Mouse (Mus musculus) adrenal gland, postnatal 10 days (tissue): ENCODE measurements around the gene Uap1l1. TPM values are rescaled to one million over a fixed set of nuclear protein-coding genes. Genes with fewer than 3 reads are reported as not detected.
"Not testable (repeated sequence)": the region's sequence is repeated elsewhere in the genome, so short reads cannot be mapped to it uniquely, and the experiment has no call there.

Source experiments
- DNase-seq: peaks from one replicate; pipeline ENCODE4 v3.0.0; 2021; ENCODE audit warnings: mixed read lengths
- long read RNA-seq, 2 experiments: library from polyadenylated mRNA; stranded (forward); transcript quantifications; one replicate each; pipeline ENCODE4 v2.0.0; 2021
- total RNA-seq, 2 experiments: library from RNA; stranded (reverse); gene quantifications; 2 replicates each; pipeline ENCODE4 v1.2.3; 2021

Uap1l1 gene
- total RNA-seq = 10 to 100 TPM; 11.2 to 11.8 TPM
- long read RNA-seq, experiment 1, transcript Uap1l1-201 (9 exons, 3,349 nt) = major isoform, 26 of 32 reads
- long read RNA-seq, experiment 1, partial matches to known transcripts = 3 of 32 reads
- long read RNA-seq, experiment 1, other reads (novel, unspliced or antisense) = 2 of 32 reads
- long read RNA-seq, experiment 2, transcript Uap1l1-201 (9 exons, 3,349 nt) = major isoform, 22 of 26 reads
- long read RNA-seq, experiment 2, partial matches to known transcripts = 2 of 26 reads
- long read RNA-seq, experiment 2, other reads (novel, unspliced or antisense) = 2 of 26 reads

DNA sequence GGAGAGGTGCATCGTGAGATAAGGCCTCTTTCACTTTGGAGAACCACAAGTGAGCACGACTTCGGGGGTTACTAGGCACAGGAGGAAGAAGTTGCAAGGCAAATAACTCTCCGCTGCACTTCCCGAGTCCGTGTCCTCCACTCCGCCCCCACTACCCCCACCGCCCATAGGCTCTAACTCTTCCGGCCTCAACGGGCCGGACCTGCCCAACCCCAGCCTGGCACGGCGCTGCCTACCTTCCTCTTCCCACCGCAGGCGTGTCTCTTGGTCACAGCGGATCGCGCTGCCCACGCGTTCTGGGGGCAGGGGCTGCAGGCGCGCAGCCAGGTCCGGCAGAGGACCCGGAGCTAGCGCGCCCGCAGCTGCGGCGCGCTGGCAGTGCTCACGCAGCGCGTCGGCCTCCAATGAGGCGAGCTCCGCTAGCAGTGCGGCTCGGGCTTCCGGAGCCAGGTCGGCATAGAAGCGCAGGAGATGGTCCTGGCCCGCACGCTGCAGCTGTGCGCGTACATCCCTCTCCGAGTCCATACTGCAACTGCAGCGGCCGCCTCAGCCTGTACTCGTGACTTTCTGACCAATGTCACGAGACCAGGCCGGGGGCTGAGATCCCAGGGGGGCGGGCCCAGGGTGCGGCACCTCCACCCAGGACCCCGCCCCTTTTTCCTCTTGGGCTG lies at the start of gene Uap1l1:
Uap1l1 (minus strand) TSS at position 592 of the 671 bp plus-strand sequence.
- DNase-seq = peak; percentile 85

- not testable (repeated sequence) for DNase-seq
Observed at GRCm38 (mm10) chr2:25413436-25413835, 48.0 kb upstream of the Uap1l1 start.

GRCm38 (mm10) chr2:25408908-25409307 lies 43.4 kb upstream of the Uap1l1 start:
- DNase-seq = no peak

- DNase-seq = no peak
Observed at GRCm38 (mm10) chr2:25403994-25404393, 38.5 kb upstream of the Uap1l1 start.

- peak; percentile 76 for DNase-seq
Observed at GRCm38 (mm10) chr2:25402972-25403601, 37.6 kb upstream of the Uap1l1 start.

GRCm38 (mm10) chr2:25402377-25402971 lies 37.0 kb upstream of the Uap1l1 start:
- peak; percentile 86 for DNase-seq

DNA sequence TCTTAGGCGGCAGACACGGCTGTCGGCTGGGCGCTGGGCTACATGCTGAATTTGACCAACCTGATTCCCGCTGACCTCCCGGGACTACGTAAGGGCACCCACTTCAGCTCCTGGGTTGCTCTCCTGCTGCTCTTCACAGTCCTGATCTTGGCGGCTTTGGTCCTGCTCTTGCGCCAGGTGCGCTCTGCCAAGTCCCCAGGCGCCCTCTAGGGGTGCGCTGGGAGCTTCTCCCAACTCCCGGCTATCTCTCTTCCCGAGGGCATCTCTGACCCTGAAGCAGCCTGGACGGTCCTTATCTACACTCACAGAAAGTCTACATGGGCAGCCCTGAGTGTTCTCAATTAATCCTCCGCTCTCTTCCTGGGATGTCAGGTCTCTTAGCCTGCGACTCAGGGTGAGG lies 35.3 kb upstream of the Uap1l1 start:
- peak; percentile 80 for DNase-seq

DNA sequence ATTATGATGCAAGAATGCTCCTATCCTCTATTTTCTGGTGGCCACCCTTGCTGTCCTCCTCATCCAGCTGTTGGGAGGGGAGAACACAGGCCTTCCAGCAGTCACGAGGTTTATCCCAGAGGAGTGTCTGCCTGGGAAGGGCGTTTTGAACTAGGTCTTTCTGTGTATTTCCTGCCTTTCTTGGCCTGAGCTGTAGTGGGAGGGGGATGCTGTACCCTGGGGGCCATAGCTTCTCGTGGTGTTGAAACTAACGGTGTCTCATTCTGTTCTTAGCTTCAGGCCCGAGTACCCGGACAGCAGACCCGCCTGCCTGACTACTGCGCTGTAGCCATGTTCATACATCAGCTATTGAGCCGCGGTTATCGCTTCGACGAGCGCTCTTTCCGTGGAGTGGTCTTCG lies 34.8 kb upstream of the Uap1l1 start:
- no peak for DNase-seq

GRCm38 (mm10) chr2:25399051-25399450 lies 33.6 kb upstream of the Uap1l1 start, which contains the start of gene Npdc1:
Gene Npdc1 (plus strand): TSS chr2:25399351.
- DNase-seq = no peak

DNA sequence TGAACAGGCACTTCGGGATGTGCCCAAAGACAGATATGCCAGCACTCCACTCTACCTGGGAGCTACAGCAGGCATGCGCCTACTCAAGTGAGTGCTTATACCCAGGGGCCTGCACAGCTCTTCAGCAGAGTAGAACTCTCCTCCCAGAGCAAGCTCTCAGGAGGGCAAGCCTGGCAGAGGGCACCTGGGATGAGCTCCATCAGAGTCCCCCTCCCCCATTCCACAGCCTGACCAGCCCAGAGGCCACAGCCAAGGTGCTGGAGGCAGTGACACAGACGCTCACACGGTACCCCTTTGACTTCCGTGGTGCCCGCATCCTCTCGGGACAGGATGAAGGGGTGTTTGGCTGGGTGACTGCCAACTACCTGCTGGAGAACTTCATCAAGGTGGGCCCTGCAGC lies 32.6 kb upstream of the Uap1l1 start:
- DNase-seq = no peak

DNA sequence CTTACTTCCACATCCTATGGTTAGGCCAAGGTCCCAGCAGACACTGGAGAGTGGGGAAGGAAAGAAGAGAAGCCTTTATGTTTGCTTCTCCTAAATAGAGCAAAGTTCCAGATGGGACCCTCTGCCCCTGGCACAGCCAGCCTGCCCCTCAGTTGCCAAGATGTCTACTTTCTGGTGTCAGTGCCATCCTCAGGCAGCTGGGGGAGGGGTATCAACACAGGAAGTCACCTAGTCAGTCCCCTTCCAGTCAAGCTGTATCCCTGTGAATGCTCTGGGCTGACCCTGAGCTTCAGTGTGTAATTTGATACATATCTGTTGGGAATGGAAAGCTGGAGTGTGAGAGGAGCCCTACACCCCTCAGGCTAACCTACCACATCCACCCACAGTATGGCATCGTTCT lies 31.5 kb upstream of the Uap1l1 start:
- no peak for DNase-seq

GRCm38 (mm10) chr2:25396597-25396983 lies 31.1 kb upstream of the Uap1l1 start:
- DNase-seq = peak; percentile 49

DNA sequence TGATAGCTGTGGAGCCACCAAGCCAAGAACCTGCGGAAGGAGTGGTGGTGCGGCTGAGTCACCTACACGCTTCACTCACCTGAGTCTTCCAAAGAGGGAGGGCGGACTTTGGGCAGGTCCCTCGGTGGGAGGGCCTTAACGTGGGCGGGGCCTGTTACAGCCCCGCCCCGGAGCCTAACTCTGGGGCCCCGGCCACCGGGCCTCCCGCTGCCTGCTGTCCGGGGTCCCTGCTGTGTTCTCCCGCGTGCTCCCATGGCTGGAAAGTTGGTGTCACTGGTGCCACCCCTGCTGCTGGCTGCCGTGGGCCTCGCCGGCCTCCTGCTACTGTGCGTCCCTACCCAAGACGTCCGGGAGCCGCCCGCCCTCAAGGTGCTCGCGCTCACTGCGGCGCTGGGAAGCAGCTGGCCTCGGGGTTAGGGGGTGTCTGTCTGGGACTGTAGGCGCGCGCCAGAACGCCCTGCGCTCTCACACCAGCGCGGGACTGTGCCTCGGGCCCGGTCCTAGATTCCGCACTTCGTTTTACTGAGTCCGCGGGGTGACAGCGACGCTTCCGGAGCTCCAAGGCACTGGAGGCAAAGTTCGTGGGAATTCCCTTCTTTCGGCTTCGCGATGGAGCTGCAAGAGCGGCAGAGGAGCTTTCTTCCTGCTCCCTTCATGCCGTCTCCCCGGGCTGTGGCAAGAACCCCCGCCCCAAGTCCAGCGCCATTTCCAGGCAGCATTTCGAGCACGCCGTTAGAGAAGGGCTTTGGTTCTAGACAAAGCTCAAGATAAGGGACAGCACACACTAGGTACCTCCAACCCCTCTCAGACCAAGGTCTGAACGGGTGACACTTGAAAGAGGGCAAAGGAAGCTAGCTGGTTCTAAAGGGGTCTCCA lies 30.5 kb upstream of the Uap1l1 start, which contains the start of gene Entpd2:
Entpd2 (plus strand) TSS at position 154 of the 876 bp plus-strand sequence.
- peak; percentile 54 for DNase-seq

GRCm38 (mm10) chr2:25394281-25395221 lies 29.1 kb upstream of the Uap1l1 start:
- peak; percentile 20 for DNase-seq

DNA sequence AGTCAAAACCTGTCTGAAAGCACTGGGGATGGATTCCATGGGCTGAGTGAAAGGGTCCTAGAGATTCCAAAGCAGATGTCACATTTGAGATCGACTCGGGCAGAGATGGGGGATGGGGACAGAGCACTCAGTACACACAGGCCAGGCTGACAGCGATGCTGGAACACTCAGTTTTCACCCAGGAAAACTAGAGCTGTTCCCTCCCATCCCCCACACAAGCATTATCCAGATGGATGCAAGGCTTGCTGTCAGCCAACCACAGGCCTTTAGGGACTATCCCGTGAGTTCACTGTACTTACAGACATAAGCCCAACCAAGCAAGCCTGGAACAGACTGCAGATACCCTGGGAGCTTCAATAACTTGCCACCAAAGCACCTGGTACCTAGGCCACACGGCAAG lies 25.8 kb upstream of the Uap1l1 start:
- DNase-seq = no peak

DNA sequence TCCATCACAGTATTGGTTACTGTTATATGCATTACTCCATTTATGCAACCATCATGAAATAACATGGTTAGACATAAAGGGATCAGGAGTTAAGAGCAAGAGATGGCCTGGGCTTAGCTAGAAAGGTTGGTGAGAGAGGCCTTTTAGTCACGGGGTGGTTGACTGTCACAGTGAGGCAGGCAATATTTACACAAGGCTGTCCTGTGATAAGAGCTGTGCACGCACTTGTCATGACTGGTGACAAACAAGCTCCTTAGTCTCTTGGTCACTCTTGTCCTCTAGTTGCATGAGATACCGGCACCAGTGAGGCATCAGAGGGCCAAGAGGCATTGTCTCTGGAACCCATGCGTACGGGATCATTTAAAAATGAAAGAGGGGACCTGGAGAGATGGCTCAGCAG lies 19.0 kb upstream of the Uap1l1 start:
- DNase-seq = no peak

DNA sequence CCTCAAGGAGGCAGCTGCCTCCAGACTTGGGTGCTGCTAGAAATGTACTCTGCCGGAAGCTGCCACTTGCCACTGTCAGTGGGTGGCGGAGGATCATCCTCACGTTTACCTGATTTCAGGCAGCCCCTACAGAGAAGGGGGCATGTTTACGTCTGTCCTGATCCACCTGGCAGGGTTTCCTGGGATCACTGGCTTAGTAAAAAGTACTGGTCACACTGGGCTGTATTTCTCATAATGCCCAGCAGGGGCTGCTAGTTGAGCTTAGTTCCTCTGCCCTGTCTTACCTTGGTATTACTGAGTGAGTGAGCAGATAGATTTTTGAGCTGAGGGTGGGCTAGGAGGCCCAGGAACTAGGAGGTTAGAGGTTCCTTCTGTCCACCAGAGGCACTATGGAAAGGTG lies 11.1 kb upstream of the Uap1l1 start:
- peak; percentile 63 for DNase-seq

- no peak for DNase-seq
Observed at GRCm38 (mm10) chr2:25373431-25373830, 7.9 kb upstream of the Uap1l1 start.

GRCm38 (mm10) chr2:25372644-25373391 lies 7.3 kb upstream of the Uap1l1 start:
- DNase-seq = no peak
